Mouse (Mus musculus) midbrain, embryonic 14.5 days (tissue): ENCODE data around the gene Fbll1. TPM values are rescaled to one million over a fixed set of nuclear protein-coding genes. Genes with fewer than 3 reads are reported as not detected.
A peak's percentile ranks its signal among the peaks of the same experiment; 100 is the strongest.
"Not testable (repeated sequence)": the region's sequence is repeated elsewhere in the genome, so short reads cannot be mapped to it uniquely, and the experiment has no call there.

Source experiments
- ATAC-seq: fragments of 200-750 bp; cut with Nextera tagmentation; 2 replicates; pipeline ENCODE4 v1.8.0; 2017; ENCODE audit warnings: moderate number of reproducible peaks, moderate library complexity; ENCODE audit not compliant: low FRiP score, low TSS enrichment
- DNase-seq: peaks from one replicate; pipeline ENCODE4 v3.0.0-alpha.2; 2015
- H3K27ac ChIP-seq: fragments of 300-500 bp; sonication (generic); replicated peaks from 2 replicates; pipeline ENCODE4 v1.5.1; 2014; ENCODE audit warnings: mild to moderate bottlenecking, low read depth, low read length, moderate library complexity
- H3K27me3 ChIP-seq: fragments of 300-500 bp; sonication (generic); 2 replicates; pipeline ENCODE4 v1.6.1; 2014; ENCODE audit warnings: low read length, control low read depth, mixed read lengths; ENCODE audit not compliant: control insufficient read depth, insufficient read depth
- H3K36me3 ChIP-seq: fragments of 300-500 bp; sonication (generic); 2 replicates; pipeline ENCODE4 v1.6.1; 2014; ENCODE audit warnings: low read length, control low read depth; ENCODE audit not compliant: control insufficient read depth, insufficient read depth
- H3K4me1 ChIP-seq: fragments of 300-500 bp; sonication (generic); 2 replicates; pipeline ENCODE4 v1.6.1; 2014; ENCODE audit warnings: mild to moderate bottlenecking, antibody characterized with exemption, low read length, control low read depth; ENCODE audit not compliant: control insufficient read depth, insufficient read depth
- H3K4me2 ChIP-seq: fragments of 300-500 bp; sonication (generic); 2 replicates; pipeline ENCODE4 v1.6.1; 2014; ENCODE audit warnings: mild to moderate bottlenecking, low read length, moderate library complexity
- H3K4me3 ChIP-seq: fragments of 300-500 bp; sonication (generic); replicated peaks from 2 replicates; pipeline ENCODE4 v1.5.1; 2014; ENCODE audit warnings: low read depth, low read length
- H3K9ac ChIP-seq: fragments of 300-500 bp; sonication (generic); replicated peaks from 2 replicates; pipeline ENCODE4 v1.6.1; 2014; ENCODE audit warnings: mild to moderate bottlenecking, low read length, moderate library complexity
- H3K9me3 ChIP-seq: fragments of 300-500 bp; sonication (generic); 2 replicates; pipeline ENCODE4 v1.6.1; 2016; ENCODE audit warnings: low read length, control low read depth, mixed read lengths; ENCODE audit not compliant: control insufficient read depth
- WGBS: fragments of 180-500 bp; shearing (Covaris S2); extraction: QIAGEN DNeasy Blood & Tissue Kit; methylation state at CpG from one replicate; pipeline ENCODE4 v1.1.7; 2014; 5-methylcytosine and 5-hydroxymethylcytosine counted together
- polyA plus RNA-seq: library from polyadenylated mRNA; unstranded; fragments of >200 nt; fragmentation: Nextera tagmentation; extraction: Ambion mirVana; gene quantifications from 2 replicates; pipeline ENCODE4 v1.2.1, GENCODE M21; 2014

Fbll1 gene
- polyA plus RNA-seq, result 24.7 and 34.8 TPM in 2 replicates

DNA sequence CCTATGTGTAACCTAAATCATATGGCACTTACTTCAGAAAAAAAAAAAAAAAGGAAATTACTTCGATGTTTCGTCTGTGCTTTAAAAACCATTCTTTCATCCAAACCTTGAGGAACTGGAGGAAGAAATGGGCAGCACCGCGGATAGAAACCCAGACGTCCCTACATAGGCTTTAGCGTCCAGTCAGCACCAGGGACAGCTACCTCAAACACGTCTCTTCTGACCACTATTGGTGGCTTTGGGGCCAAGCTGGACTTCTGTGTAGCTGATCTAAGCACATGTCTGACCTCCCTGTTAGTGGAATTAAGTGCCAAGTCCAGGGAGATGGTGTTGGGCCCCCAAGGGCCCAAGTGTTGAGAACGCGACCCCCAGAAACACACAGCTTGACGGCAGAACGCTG is at the start of gene Fbll1:
Gene Fbll1, minus strand, starts transcription at position 11 of the 400 bp plus-strand sequence.
- Histone ChIP-seq H3K9me3 (no peaks in the 10 kb centered on the region), H3K4me2 (peak within 1 kb of the TSS; percentile 78), H3K9ac (peak within 1 kb of the TSS; percentile 85), H3K27me3 (peaks cover 23% of the 10 kb centered on the region), H3K4me3 (peak within 1 kb of the TSS; percentile 66), H3K4me1 (peaks cover 13% of the 10 kb centered on the region), H3K36me3 (no peaks in the 10 kb centered on the region), H3K27ac (peak within 1 kb of the TSS; percentile 86)
- DNase-seq, result peak; percentile 74
- WGBS, result 7% methylated on average over 11 of the region's 11 CpGs
- no peak for ATAC-seq

- WGBS, result 92% methylated on average over 9 of the region's 9 CpGs
- H3K4me3 ChIP-seq, result no peak overlapping the region
Measured at GRCm38 (mm10) chr11:35844299-35844698, 45.6 kb upstream of the Fbll1 start.

DNA sequence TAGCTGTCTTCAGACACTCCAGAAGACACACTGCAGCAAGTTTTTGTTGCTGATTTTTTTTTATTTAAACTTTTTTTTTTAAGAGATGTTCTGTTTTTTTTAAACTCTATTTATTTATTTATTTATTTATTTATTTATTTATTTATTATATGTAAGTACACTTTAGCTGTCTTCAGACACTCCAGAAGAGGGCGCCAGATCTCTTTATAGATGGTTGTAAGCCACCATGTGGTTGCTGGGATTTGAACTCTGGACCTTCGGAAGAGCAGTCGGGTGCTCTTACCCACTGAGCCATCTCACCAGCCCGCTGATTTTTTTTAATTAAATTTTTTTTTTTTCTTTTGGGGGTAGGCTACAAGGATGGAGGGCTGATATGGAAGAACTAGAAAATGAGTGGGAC is 43.9 kb upstream of the Fbll1 start:
- 85% methylated on average over 4 of the region's 4 CpGs for WGBS
- DNase-seq, H3K4me1 ChIP-seq, H3K27me3 ChIP-seq, H3K27ac ChIP-seq, H3K9me3 ChIP-seq, H3K9ac ChIP-seq, H3K4me3 ChIP-seq, ATAC-seq, H3K4me2 ChIP-seq: not testable (repeated sequence)
- H3K36me3 ChIP-seq, result peaks cover 11% of the 10 kb centered on the region; the same call in 1 of the 2 replicates

More at GRCm38 (mm10) chr11:35844299-35844698, 45.6 kb upstream of the Fbll1 start:
- Histone ChIP-seq H3K9me3 (no peaks in the 10 kb centered on the region), H3K9ac (no peak overlapping the region), H3K27me3 (no peaks in the 10 kb centered on the region), H3K36me3 (peaks cover 11% of the 10 kb centered on the region; the same call in 1 of the 2 replicates), H3K27ac (no peak overlapping the region), H3K4me1 (no peaks in the 10 kb centered on the region), H3K4me2 (no peak overlapping the region)
- no peak for ATAC-seq
- no peak for DNase-seq

- WGBS, result 85% methylated on average over 21 of the region's 21 CpGs
- Histone ChIP-seq H3K9ac (no peak overlapping the region), H3K4me1 (0 out of 2 replicates have a peak, but pooled peaks cover 4% of the 10 kb centered on the region), H3K4me2 (no peak overlapping the region), H3K4me3 (no peak overlapping the region), H3K27ac (no peak overlapping the region), H3K27me3 (no peaks in the 10 kb centered on the region), H3K9me3 (no peaks in the 10 kb centered on the region), H3K36me3 (peaks cover 11% of the 10 kb centered on the region; the same call in 1 of the 2 replicates)
- DNase-seq, result no peak
- no peak for ATAC-seq
Measured at GRCm38 (mm10) chr11:35841738-35842325, 43.1 kb upstream of the Fbll1 start.

- H3K9me3 ChIP-seq, H3K36me3 ChIP-seq, H3K4me1 ChIP-seq, H3K27ac ChIP-seq, DNase-seq, ATAC-seq, H3K27me3 ChIP-seq, H3K4me3 ChIP-seq, H3K4me2 ChIP-seq, H3K9ac ChIP-seq: not testable (repeated sequence)
- 96% methylated on average over 4 of the region's 4 CpGs for WGBS
Measured at GRCm38 (mm10) chr11:35840806-35841205, 42.1 kb upstream of the Fbll1 start.

DNA sequence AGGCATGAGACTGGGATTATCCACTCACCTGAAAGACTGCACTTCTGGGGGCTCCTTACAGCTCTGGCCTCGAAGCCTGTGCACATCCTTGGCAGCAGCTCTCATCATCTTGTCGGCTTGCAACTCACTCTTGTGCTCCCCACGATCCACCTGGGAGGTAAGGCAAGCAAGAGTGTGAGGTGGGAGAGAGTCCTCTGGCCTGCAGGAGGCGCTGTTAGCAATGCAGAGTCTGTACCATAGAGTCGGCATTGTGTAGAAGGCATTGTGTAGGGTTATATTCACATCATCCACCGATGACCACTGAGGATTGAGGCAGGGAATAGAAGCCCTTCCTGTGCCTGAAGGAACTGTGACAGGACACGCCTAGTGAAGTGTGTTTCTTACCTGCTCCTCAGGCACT is 41.6 kb upstream of the Fbll1 start:
- peaks cover 8% of the 10 kb centered on the region; the same call in 1 of the 2 replicates for H3K36me3 ChIP-seq
- 82% methylated on average over 7 of the region's 7 CpGs for WGBS

DNA sequence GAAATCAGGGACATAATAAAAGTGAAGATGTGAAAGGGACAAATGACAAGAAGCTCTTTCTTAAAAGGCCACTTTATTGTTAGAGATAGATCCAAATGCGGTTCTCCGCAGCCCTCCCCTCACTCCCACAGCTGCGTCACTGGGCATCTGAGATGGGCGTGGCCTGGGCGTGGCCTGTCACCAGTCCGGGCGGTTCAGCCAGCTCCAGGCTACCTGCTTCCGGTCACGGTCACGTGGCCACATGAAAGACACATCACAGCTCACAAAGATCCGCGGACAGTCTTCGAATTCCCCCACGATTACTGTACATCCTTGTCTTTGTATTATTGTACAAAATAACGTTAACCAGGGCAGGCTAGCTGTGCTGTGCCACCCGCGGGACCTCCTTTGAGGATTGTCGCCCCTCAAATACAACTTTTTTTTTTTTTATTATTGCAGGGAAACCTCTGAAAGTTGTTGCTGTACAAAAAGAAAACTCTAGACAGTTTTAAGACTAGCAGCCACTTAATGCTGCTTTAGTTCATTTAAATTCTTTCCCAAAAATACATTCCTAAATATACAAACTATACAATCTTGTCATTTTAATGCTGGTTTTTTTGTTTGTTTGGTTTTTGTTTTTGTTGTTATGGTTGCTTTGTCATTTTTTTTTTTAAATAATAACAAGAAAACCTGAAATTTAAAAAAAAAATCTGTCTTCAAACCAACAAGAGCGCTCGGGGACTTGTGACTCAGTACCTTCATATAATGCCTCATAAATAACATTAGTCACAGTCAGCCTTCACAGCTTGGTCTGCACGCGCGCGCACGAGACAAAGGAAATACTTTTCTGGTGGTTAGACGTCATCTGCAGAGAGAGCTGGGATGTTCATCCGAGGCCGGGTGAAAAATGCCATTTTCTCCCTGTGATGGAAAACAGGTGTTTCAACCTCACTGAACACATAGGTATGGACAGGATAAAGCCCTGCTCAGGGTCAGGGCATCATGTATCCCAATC is 40.0 kb upstream of the Fbll1 start:
- Histone ChIP-seq H3K36me3 (peaks cover 8% of the 10 kb centered on the region; the same call in 1 of the 2 replicates), H3K27ac (peak overlapping the region; percentile 37; the same call in 1 of the 2 replicates), H3K4me3 (peak overlapping the region; percentile 20), H3K9me3 (no peaks in the 10 kb centered on the region), H3K4me1 (peaks cover 6% of the 10 kb centered on the region), H3K27me3 (no peaks in the 10 kb centered on the region), H3K9ac (peak overlapping the region; percentile 27; the same call in 1 of the 2 replicates), H3K4me2 (peak overlapping the region; percentile 53)
- WGBS, result 14% methylated on average over 28 of the region's 28 CpGs
- DNase-seq, result peak; percentile 88
- peak; percentile 81 for ATAC-seq

More for the DNA sequence above, 41.6 kb upstream of the Fbll1 start:
- no peak overlapping the region for H3K4me3 ChIP-seq
- no peak for DNase-seq
- H3K4me1 ChIP-seq, result 0 out of 2 replicates have a peak, but pooled peaks cover 4% of the 10 kb centered on the region
- H3K9ac ChIP-seq, result no peak overlapping the region
- H3K27ac ChIP-seq, result peak overlapping the region; percentile 52; the same call in 1 of the 2 replicates
- H3K27me3 ChIP-seq, result no peaks in the 10 kb centered on the region
- no peaks in the 10 kb centered on the region for H3K9me3 ChIP-seq
- H3K4me2 ChIP-seq, result no peak overlapping the region
- ATAC-seq, result no peak
